Mouse (Mus musculus): ENCODE data around the gene Actn3.

DNA sequence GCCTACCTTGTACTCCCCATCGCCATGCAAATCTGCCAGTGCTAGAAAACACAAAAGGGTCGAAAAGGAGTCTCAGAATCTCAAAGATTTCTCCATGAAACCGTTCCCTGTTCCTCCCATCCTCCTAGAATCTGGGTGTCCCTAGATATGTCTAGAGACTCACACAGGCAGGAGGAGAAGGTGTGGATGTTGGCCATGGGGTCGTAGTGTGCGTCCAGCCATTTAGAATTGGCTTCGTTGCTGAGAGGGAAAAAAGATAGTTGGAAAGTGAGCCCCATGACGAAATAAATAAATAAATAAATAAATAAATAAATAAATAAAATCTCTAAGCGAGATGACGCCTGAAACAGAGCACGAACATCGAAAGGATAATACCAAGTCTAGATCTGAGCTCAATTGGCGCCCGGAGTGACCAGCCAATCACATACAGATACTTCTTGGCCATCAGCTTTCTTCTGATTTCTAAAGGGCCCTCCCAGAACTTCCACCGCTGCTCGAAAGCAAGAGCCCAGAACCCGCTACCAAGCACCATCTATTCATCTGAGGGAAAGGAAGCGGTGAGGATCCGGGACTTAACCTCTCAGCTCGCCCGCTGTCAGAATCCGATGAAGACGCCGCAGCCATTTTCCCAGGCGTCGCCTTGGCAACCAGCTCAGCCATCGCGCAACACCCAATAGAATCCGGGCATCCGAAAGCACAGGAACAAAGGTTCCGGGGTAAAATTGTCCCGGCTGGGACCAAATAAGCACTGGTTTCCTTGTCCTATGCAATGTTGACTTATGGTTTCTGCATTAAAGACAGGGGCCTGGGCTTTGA, 28.5 kb upstream of the Actn3 start, which contains the start of gene Bbs1:
- TF ChIP-seq POLR2A (IDR thresholded peaks at IDR 0.05; ENCODE audit: borderline replicate concordance, insufficient read depth, low read length) (peak; percentile 65; the same call in 1 of the 2 replicates), CTCF (IDR thresholded peaks at IDR 0.05; ENCODE audit: borderline replicate concordance, insufficient read depth, low read depth, low read length) (no peak)
